Mouse (Mus musculus): ENCODE measurements around the gene Fndc7.

GRCm38 (mm10) chr3:108921822-108922221 is 32.0 kb upstream of the Fndc7 start:
- no peak for TF ChIP-seq POLR2A (IDR thresholded peaks at IDR 0.05; ENCODE audit: borderline replicate concordance, control insufficient read depth, low read depth, low read length)
- TF ChIP-seq CTCF (IDR thresholded peaks at IDR 0.05; ENCODE audit: control insufficient read depth, insufficient read depth, low read length), result no peak

Measured in bone marrow, adult 2 months (tissue).